Mouse (Mus musculus): ENCODE measurements at regions not wholly inside any gene's neighbourhood (a gene's known extent, or its start where the extent isn't known, plus 50 kb on each side); places are given as distances from the start of the nearest gene placed in this dataset.

DNA sequence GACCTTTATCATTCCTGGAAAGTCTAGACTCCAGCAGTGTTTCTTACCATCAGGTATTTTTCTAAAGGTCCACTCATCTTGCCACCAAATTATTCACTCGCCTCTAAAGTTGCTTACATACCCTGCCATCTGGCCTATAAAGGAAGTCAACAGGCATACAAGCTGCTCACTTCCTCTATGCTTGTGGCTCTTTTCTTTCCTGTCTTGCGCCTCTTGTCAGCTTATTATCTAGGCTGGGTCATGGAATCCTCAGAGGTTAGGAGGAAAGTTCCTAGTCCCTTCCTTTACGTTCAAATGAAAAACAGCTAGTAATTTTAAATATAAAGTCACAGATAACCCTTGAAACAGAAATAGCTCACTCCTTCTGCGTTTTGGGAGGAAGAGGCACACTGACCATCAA, 97.9 kb downstream of the Lipi start:
- no peak for DNase-seq (ENCODE audit: low read depth)

DNA sequence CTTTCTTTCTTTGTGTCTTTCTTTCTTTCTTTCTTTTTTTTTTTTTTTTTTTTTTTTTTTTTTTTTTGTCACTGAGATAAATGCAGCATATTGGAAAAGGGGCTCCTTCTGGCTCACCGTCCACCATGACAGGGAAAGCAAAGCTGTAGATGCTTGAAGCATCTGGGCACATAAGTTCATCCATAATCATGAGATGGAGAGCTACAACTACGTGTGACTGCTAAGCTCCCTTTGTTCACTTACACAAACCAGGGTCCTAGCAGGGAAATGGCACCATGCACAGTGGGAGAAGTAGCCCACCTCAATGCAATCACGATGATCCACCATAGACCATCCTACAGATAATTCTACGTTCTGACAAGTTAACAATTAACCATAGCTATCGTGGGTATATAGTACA, 102.0 kb downstream of the Lipi start:
- no peak for DNase-seq (ENCODE audit: low read depth)

DNA sequence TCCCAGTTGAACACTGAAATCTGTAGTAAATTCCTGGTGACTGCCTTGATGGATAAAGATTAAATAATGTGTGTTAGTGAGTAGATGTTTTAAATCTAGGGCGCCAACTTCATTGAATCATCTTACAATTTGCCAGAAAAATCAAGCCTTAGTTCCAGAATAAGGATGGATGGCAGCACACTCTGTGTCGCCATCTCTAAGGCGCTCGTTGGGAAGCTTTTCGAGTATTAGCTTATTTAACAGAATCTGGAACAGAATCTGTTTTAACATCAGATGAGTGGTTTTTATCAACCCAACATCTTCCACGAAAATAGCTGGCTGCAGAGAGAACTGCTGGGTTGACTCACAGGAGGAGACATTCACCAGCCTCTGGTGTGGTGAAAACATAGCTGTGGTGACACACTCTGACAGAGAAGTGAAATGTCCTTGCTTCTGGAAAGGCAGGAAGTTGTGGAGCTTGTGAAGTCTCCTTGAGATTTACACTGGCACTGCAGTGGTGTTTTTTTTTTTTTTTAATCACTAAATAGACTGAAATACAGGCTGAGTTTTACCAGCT, 120.4 kb downstream of the Lipi start:
- no peak for DNase-seq (ENCODE audit: low read depth)

DNA sequence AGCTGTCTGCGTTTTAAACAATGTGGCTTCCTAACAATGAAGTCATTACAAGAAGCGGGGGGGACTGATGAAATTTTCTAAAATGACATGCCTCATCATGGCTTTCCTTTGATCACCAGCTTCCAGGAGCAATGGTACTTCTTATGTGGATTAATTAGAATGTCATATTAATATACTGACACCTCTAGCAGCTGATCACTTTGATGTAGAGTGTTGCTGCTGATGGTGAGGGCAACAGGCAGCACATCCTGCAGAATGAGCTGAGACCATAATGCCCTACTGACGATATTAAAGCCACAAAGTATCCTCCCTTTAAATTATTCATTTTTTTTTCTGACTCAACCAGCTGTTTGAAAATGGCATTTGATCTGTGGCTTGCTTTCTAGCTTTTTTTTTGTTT, 123.7 kb downstream of the Lipi start:
- no peak for DNase-seq (ENCODE audit: low read depth)

DNA sequence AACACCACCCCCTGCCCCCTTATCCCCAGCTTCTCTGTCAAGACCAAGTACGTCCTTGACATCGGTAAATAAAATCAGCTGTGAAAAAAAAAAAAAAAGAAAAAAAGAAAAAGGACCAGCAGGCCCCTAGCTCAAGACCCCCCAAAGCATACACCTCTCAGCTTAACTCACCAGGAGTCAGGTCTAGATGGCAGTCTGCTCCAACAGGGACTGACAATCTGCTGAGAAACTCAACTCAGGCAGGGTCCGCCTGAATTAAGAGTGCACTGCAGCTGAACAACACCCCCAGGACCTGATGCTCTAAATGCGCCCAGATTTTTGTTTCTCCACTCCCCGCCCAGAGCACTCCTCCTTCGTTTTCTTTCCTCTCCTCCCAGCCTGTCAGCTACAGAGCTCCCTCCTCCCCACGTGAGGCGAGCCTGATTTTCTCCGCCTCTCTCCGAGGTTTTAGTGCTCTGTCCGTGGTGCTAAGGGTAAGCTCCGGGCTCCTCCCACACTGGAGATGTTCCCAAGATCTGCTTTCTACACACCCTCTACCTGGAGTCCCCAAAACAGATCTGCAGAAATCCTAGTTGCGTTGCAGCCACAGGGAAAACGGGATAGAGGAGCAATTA, 138.9 kb downstream of the Lipi start:
- DNase-seq (ENCODE audit: low read depth): peak; percentile 1

DNA sequence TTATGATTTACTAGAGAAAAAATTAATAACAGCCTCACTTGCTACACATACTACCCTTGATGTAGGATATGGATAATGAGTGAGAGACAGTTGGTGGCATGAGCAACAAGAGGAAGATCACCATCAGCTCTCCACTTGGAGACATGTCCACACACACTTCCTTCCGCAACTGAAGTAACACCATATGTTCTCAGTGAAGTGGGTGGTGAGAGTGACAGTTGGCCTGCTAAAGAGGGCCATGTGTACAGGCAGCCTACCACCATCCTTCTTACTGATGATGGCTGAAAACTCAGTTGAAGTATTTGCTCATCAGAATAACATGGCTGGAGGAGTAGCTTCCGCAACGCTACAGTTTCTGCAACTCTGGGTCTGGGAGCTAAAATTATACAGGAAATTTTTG, 146.6 kb downstream of the Lipi start:
- no peak for DNase-seq (ENCODE audit: low read depth)

DNA sequence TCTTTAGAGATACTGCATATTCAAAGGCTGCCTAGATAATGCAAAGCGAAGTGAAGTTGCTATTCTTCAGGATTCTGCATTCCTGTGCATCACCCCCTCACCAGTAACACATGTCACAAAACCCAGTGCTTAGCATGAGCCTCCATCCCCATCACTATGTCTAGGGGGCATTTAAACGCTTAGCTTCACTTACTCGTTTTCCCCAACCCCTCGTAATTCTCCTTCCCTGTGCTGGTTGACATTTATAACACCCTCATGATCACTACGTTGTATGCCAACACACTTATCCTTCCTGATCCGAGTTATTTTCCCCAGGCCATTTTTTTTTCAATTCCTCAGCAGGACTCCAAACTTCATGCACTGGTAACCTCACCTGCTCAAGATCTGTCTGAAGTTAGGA, 152.6 kb downstream of the Lipi start:
- DNase-seq (ENCODE audit: low read depth): no peak

DNA sequence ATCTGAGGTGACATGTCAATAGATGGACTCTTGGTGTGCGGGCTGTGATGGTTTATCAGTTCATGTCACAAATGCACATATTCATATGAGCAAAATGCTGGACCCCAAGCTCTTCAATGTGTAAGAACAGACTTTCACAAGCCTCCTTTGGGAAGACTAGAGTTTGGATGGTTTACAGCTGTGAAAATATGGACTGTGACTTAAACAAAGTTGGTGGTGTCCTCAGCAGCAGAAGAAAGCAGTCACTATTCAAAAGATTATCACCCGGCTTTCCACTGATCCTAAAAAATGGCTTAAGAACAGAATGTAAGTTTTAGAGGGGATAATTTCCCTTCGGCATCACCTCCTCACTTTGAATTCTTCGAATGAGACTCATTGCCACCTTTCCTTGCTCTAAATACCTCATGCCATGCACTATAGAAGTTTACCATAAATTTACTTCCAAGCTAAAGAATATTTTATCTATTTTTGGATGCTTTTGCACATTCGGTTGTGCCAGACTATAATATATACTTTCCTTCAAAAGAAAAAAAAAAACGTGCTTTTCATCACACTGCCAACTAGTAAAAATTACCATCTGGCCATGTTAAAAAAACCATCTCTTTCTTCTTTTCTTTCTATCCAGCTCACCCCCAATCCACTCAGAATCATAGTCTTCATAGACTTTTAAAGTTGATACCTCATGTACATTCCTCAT, 201.2 kb downstream of the Lipi start:
- no peak for DNase-seq (ENCODE audit: low read depth)

DNA sequence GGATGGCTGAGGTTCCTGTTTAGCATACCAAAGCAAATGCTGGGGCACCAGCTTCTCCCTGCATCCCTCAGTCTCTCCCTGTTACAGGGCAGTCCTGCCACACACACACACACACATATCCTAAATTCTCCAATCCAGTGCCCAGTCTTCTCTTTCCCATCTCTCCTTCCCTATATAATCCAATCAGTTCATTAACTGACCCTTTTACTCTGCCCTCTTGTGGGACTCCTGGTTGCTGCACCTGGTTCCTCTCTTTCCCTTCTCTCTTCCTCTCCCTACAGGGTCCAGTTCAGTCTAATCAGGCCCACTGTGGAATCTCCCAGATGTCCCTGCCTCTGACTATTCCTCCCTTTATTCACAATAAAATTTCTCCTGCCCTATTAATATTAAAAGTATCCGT, 204.7 kb downstream of the Lipi start:
- DNase-seq (ENCODE audit: low read depth): no peak

DNA sequence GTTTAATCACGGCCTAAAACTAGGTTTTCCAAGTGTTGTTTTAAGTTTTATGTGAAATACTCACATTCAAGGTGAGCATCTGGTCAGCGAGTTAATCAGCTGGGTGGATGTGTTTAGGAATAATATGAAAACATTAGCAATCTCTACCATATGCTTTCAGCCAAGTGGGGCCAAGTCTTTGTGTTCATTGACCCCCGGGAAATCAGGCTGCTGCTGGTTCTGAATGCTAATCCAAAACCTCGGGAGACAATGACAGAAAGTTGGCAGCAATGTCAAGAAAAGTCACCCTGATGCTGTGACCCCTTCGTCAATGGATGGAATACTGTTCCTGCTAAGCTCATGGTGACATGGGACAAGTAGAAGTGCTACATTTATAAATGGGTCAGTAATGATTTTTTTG, 216.2 kb downstream of the Lipi start:
- no peak for DNase-seq (ENCODE audit: low read depth)

DNA sequence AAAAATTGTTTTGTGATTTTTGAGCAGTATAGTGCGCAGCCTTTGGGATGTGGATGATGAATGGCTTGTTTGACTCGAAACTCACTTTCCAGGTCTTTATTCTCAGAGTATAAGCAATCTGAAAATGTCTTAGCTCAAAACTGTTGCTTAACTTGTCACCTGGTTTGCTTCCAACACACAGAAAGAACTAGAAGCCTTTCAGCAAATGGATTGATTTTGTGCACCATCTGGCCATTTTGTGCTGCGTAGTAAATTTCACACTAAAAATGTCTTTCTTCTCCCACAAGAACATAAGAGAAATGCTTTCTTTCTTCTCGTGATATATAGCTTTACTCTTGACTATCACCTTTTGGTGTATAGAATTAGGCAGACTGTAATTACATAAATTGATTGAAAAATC, 219.1 kb downstream of the Lipi start:
- no peak for DNase-seq (ENCODE audit: low read depth)

DNA sequence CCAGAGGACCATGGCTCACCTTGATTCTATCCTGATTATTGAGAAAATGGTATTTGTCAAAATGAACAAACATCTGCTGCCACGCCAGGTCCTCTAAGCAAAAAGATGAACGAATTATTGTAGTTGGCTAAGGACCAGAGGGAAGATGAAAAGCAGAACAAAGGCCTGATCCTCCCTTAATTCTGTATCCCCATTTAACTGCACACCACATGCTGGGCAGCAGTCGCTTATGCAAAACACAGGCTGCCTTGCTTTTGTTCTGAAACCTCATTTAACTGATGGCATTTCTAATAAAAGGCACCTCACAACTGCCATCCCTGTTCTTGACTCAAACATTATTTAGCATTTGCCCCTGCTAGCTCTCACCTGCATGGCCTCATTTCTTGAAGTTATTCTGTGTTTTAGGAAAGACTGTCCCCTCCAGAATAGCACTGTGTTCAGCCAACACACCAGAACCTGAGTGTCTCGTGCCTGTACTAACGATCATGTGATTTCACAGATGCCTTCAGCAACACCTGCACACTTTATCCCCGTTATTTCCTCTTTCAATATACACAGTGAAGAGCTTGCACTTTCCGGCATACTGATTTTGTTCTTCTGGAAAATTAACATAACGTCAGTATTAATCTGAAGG, 220.4 kb downstream of the Lipi start:
- no peak for DNase-seq (ENCODE audit: low read depth)

DNA sequence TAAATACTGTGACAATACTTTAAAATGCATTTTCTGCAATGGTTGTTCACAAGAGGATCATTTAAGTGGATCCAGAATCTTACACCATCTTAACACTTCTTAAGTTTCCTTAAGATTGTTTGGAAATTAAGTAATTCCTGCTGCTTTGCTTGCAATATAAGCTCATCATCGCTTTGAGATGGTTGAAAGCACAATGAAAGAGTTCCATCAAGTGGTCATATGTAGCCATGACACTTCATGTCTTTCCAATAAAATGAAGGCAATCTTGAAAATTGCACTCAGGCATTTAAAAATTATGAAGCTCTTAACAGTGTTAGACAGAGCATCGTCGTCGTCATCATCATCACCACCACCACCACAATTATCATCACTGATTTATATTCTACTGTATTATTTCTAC, 223.8 kb downstream of the Lipi start:
- DNase-seq (ENCODE audit: low read depth): no peak

DNA sequence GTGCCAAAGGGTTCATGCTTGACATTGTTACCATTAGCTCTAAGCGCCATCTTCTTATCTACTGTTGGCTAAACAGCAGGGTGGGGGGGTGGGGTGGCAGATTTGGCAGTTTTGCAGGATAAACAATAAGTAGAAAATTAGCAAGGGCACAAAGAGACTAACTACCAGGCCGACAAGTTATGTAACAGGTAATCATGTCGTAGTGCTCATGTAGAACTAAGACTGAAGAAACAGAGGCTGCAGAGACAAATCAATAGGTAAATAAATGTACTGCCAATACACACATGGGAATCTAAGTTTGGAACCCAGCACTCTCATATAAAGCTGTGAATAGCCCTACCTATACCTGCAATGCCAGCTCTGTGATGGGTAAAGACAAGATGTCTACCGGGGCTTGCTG, 225.1 kb downstream of the Lipi start:
- DNase-seq (ENCODE audit: low read depth): no peak

DNA sequence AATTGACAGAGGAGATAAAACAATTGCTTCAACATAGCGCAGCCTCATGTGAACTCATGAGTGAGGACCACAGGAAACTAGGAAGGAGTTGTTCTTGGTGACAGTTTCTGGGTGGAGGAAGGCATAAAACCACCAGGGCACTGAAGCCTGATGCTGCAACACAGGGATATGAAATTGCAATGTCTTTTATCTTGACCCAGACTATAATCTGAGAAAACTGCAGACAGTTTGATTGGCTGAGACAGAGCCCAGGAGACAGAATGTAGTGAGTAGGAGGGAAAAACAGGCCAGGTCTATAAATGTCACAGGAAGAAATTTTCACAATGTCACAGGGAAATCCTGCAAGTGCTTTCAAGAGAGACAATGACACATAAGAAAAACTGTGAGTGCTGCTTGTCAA, 232.5 kb downstream of the Lipi start:
- no peak for DNase-seq (ENCODE audit: low read depth)

DNA sequence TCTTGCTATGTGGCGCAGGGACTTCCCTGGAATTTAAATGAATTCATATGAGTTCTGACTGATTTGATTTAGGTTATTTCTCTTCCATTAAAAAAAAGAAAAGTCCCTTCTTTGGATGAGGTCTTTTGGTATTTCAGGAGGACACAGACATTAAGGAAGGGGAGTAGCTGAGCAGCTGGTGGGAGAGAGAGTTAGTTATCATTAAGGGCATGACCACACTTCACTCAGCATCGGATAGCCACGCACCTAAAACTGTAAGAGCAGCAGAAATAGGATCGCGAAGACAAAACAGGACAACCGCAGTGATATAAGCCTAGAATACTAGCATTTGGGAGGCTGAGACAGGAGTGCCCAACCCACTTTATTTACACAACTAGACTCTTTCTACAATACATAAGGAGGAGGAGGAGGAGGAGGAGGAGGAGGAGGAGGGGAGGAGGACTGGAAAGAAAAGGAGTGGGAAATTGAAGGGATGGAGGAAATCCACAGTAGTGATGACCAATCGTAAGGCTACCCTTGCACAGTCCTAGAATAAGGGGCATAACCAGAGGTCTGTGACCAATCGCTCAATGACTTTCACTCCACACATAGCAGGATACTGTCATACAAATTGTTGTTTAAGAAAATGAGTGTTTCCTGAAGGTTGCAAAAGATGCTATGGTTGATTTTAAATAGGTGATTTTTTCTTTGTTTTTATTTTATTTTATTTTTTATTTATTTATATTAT, 241.5 kb downstream of the Lipi start:
- no peak for DNase-seq (ENCODE audit: low read depth)

DNA sequence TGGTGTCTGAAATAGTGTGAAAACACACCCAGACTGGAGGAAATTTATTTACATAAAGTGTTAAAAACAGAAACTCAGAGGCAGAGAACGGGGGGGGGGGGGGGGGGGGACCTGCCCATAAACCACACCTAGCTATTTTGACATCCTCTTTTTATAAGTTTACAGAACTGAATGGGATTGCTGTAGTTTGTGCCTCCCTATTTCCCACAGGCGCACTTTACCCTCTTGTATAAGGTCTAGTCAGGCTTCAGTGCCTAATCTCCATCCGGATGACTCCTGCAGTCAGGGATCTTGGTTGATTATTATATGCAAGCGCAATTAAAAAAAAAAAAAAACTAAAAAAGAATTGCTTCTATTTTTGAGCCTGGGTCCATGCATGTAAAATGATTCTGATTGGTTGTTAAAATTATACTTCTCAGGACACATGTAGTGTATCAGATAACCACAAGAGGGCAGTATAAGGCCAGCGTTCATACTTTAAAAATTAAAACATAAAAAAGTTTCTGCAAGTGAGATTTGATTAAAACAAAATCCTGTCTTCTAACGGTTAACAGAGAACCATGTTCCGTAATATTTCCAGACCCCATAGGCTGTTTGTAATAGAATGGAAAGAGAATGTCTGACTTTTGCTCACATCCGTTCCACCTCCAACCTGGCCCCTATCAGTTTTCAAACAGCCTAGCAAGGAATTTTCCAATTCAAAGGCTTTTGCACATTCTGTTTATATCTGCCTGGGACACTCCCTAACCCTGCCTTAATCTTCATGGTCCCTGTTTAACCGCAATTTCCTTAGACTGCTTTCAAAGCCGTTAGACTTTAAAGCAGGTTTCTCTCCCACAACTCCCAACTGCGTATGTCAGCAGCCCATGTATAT, 242.6 kb downstream of the Lipi start:
- peak; percentile 54 for DNase-seq (ENCODE audit: low read depth)

DNA sequence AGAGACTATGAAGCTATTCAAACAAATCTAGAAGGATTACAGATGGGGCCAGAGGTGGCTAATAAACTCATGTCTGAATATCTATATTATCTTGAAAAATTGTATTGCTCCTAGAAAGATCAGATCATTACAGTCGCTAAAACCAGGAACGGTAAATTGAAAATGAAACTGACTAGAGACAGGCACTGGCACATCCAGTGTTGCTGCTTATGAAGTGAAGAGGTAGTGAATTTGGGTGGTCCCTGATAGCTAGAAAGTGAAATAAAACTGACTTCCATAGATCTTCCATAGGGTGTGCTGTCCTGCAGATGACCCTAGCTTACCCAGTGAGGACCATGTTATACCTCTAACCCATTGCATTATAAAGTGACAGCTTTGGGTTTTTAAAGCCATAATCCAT, 251.6 kb downstream of the Lipi start:
- no peak for DNase-seq (ENCODE audit: low read depth)

DNA sequence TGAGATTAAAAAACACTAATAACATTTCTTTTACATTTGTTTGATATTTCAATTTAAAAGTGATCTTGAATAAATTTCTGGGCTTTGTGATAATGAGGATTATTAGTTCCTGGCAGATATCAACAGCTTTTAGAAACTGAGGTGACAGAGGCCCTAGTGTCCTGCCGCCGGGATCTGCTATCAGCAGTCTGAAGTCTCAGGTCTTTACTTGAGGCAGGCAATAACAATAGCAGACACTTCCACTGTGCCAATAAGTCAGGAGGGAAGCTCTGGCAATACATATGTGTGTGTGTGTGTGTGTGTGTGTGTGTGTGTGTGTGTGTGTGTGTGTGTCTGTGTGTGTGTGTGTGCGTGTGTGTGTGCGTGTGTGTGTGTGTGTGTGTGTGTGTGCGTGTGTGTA, 252.1 kb downstream of the Lipi start:
- no peak for DNase-seq (ENCODE audit: low read depth)

DNA sequence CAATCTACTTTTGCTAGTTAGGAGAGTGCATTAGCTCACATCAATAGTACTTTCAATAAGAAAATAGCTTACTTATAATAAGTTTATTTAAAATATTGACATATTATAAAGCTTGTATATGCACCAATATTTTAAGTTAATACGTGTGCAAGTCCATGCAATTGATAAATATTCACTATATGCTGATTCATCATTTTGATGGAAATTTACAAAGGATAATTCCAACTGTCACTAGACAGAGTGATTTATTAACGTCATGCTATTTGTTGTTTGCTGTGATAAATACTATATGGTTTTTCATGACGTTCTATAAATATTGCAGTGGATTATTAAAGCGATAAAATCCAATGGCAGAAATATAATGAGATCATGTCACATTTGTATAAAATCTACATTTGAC, 253.0 kb downstream of the Lipi start:
- DNase-seq (ENCODE audit: low read depth): no peak

DNA sequence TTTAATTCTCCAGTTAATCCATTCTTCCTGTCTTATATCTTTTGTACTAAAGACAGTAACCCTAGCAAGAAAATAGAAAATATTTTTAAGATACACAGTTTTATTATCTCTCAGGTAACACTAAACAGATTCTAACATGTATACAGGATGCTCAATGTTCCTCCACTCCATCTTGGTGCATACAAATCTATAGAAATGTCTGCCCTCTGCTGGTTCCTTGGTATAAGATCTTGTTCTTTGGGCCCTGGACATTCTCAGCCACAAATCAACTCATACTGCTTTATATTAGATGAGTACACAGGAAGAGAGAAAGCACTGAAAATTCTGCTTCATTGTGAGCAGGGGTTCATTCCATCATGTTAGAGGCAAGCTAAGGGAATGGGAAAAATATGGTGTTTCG, 260.6 kb downstream of the Lipi start:
- no peak for DNase-seq (ENCODE audit: low read depth)

DNA sequence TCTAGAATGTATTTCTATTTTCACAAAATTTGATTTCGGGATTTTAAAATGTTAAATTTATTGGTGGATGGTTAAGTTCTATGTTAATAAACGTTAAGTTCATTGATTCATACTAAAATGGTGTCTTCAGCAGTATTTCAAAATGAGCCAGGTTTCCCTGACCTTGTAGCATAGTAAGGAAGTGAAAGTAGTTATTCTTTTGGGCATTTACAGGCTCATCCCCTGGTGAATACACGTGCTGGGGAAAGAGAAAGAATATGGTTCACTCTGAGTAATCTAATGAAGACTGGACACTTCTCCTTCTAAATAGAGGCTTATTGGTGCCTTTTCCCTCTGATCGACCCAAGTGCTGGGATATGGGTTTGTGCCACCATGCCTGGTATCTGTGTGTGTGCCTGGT, 281.1 kb downstream of the Lipi start:
- no peak for DNase-seq (ENCODE audit: low read depth)
